Mouse (Mus musculus): ENCODE measurements at regions not wholly inside any gene's neighbourhood (a gene's known extent, or its start where the extent isn't known, plus 50 kb on each side); places are given as distances from the start of the nearest gene placed in this dataset.

DNA sequence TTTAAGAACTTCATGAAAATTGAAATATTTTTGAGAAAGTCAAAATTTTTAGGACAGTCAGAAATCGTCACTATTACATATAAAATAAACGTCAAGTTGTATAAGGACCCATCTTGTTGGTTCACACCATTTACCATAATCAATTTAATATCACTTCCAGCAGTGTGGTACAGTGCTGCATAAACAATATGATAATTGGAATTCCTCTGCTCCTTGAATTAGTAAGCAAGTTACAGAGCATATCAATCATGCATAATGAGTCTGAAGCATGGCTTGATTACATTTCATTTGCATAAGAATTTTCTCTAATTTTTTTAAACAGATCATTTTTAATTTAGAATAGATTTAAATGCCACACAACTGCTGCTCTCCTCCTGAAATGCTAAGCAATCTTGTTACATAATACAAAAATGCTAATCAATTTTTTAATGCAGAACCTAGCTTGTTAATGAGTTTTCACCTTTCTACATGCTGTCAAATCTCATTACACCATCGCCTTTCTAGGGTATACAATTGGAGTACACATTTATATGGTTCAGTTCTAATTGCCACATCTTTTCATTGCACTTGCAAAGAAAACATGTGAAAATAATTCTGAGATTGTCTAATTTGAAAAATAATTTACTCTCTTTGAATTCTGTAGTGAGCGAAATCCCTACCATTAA is 194.5 kb downstream of the Ctag2 start:
- intact Hi-C loops (cut with DNase I), result loop anchor here (10.0 kb wide), 1 partner anchor 63 kb away; no protein-coding TSS in a partner anchor
- no peak for DNase-seq

GRCm38 (mm10) chrX:65252746-65253145 is 205.3 kb downstream of the Ctag2 start:
- intact Hi-C loops (cut with DNase I), result no loop called here
- no peak for DNase-seq

Measured in heart, postnatal 36 days (tissue).